Mouse (Mus musculus): Measurements from ENCODE around the gene Tmem38b.

GRCm38 (mm10) chr4:53878542-53879417, 52.9 kb downstream of the Tmem38b start:
- TF ChIP-seq POLR2A (IDR thresholded peaks at IDR 0.05; ENCODE audit: low read depth, low read length) (no peak), CTCF (conservative IDR thresholded peaks at IDR 0.05; ENCODE audit: insufficient read depth, insufficient read length, low read depth, low read length) (no peak)

Measured in kidney, adult 2 months (tissue).